Mouse (Mus musculus): ENCODE measurements around the gene Cdhr2. TPM values are rescaled to one million over a fixed set of nuclear protein-coding genes. Genes with fewer than 3 reads are reported as not detected.

Gene Cdhr2
- polyA plus RNA-seq, 1 experiment = 0.23 TPM

DNA sequence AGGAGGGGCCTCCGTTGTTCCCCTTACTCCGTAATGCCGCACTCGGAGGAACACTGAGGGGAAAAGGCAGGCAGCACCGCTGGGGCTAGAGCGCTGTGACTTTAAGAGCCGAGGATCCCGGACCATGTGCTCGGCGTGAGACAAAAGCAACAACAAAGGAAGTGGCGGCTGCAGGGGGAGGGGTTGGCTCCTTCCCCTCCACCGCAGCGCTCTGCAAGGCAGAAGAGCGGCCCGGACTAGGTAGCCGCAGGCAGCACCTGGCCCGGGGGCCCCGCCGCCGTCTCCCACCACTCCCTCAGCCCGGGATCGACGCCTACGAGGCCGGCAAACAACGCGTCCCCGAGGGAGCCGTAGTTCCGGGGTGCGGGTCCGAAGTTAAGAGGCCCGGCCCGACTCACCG lies 14.2 kb upstream of the Cdhr2 start:
- Histone ChIP-seq H3K4me1 (ENCODE audit: control insufficient read depth, insufficient read depth, low read length) (peaks cover 23% of the 10 kb centered on the region), H3K27me3 (ENCODE audit: control insufficient read depth, insufficient read depth, low read length) (no peaks in the 10 kb centered on the region), H3K27ac (ENCODE audit: insufficient read depth, low read length) (peak overlapping the region; percentile 53), H3K4me3 (replicated peaks; ENCODE audit: insufficient read depth, low read depth, low read length) (peak overlapping the region; percentile 76)
- TF ChIP-seq POLR2A (IDR thresholded peaks at IDR 0.05; ENCODE audit: borderline replicate concordance, insufficient read depth, low read length) = no peak
- DNase-seq = peak; percentile 75 to 76
- WGBS = under 1% methylated on average over 35 of the region's 35 CpGs

DNA sequence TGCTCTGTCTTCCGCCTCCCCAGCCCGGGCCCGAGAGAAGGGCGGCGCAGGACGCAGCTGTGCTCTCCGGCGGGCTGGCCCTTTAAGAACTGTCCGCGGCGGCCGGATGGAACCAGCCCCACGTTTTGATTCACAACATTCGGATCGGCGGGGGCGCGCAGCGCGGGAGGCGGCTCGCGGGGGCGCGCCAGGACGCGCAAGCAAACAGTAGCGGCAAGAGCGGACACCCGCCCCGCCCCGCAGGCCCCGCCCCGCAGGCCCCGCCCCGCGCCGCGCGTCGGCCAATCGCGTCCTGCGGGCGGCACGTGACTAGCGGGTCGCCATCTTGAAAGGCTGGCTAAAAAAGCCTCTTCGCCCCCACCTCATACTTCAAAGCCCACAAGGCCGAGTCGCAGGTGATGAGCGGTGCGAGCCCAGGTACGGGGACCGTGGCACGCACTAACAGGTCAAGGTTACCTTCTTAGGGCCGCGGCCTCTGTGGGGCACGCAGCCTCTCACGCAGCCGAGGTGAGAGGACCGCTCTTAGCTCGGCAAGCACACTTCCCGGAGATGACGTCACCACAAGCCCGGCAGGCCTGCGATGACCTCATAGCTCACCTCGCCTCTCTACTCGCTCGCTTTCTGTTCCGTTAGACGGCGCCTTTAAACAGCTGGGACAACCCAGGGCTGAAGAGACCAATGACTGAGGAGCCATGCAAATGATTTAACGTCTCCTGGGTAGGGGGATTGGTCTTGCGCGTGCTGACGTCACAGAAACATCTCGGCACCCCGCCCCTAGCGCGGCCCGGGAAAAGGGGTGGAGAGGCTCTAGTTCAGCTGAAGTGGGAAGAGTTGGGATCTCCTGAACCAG lies 13.5 kb upstream of the Cdhr2 start:
- H3K27ac ChIP-seq (ENCODE audit: insufficient read depth, low read length) = peak overlapping the region; percentile 99
- peak overlapping the region; percentile 97 for H3K4me3 ChIP-seq (replicated peaks; ENCODE audit: insufficient read depth, low read depth, low read length)
- under 1% methylated on average over 73 of the region's 82 CpGs for WGBS
- TF ChIP-seq CTCF (IDR thresholded peaks at IDR 0.05; ENCODE audit: borderline replicate concordance, insufficient read depth, low read depth, low read length) = no peak
- TF ChIP-seq POLR2A (IDR thresholded peaks at IDR 0.05; ENCODE audit: borderline replicate concordance, insufficient read depth, low read length) = peak; percentile 86
- H3K4me1 ChIP-seq (ENCODE audit: control insufficient read depth, insufficient read depth, low read length) = peaks cover 30% of the 10 kb centered on the region
- peak; percentile 98 to 99 for DNase-seq
- H3K27me3 ChIP-seq (ENCODE audit: control insufficient read depth, insufficient read depth, low read length) = no peaks in the 10 kb centered on the region

DNA sequence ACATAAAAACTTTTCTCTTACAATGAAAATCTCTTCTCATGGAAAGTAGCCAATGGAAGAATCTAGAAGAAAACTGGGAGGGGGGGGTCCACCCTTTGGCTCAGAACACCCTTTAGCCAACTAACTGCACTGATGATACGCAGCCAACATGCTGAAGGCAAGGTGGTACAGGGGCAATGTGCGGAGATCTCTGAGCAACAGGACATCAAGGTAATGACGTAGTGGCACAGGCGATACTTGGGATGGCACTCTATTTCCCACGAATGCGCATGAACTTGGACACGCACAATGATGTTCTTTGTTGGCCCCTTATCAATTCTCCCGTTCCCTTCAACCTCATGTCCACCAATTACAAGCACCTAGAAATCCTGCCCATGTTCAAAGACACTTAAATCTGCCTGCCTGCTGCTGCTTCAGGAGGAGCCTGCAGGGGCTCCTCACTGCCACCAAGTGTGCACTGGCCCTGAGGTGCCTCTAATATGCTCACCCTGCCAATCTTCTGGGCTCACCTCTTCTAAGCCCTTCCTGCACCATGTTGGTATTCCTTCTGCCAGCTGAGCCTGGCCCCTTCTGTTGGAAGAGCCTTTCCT lies 11.0 kb upstream of the Cdhr2 start:
- peak in 1 of 2 experiments; percentile 14 for DNase-seq
- Histone ChIP-seq H3K27ac (ENCODE audit: insufficient read depth, low read length) (no peak overlapping the region), H3K4me1 (ENCODE audit: control insufficient read depth, insufficient read depth, low read length) (peaks cover 23% of the 10 kb centered on the region), H3K4me3 (replicated peaks; ENCODE audit: insufficient read depth, low read depth, low read length) (no peak overlapping the region), H3K27me3 (ENCODE audit: control insufficient read depth, insufficient read depth, low read length) (no peaks in the 10 kb centered on the region)
- no peak for TF ChIP-seq CTCF (IDR thresholded peaks at IDR 0.05; ENCODE audit: borderline replicate concordance, insufficient read depth, low read depth, low read length)
- no peak for TF ChIP-seq POLR2A (IDR thresholded peaks at IDR 0.05; ENCODE audit: borderline replicate concordance, insufficient read depth, low read length)
- 79% methylated on average over 8 of the region's 8 CpGs for WGBS

DNA sequence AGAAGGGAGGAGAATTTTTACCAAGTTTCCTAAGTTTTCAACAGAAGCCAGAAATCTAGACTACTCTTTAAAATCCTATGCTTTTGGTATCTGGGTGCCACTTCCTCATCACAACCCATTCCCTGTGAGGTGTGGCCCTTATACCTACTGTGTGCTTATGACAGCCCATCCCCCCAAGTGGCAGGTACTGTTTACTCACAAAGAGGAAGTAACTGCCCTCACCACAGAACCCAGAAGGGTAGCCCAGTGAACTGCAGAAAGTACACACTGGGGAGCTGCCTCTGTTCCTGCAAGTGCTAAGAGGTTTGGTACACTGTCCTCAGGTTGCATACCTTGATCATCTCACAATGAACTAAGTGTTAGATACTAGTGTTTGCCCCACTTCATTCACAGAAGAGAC lies 9.5 kb upstream of the Cdhr2 start:
- H3K4me1 ChIP-seq (ENCODE audit: control insufficient read depth, insufficient read depth, low read length) = peaks cover 11% of the 10 kb centered on the region
- TF ChIP-seq CTCF (IDR thresholded peaks at IDR 0.05; ENCODE audit: borderline replicate concordance, insufficient read depth, low read depth, low read length) (no peak), POLR2A (IDR thresholded peaks at IDR 0.05; ENCODE audit: borderline replicate concordance, insufficient read depth, low read length) (no peak)
- no peaks in the 10 kb centered on the region for H3K27me3 ChIP-seq (ENCODE audit: control insufficient read depth, insufficient read depth, low read length)
- DNase-seq = no peak
- H3K27ac ChIP-seq (ENCODE audit: insufficient read depth, low read length) = no peak overlapping the region
- H3K4me3 ChIP-seq (replicated peaks; ENCODE audit: insufficient read depth, low read depth, low read length) = no peak overlapping the region

DNA sequence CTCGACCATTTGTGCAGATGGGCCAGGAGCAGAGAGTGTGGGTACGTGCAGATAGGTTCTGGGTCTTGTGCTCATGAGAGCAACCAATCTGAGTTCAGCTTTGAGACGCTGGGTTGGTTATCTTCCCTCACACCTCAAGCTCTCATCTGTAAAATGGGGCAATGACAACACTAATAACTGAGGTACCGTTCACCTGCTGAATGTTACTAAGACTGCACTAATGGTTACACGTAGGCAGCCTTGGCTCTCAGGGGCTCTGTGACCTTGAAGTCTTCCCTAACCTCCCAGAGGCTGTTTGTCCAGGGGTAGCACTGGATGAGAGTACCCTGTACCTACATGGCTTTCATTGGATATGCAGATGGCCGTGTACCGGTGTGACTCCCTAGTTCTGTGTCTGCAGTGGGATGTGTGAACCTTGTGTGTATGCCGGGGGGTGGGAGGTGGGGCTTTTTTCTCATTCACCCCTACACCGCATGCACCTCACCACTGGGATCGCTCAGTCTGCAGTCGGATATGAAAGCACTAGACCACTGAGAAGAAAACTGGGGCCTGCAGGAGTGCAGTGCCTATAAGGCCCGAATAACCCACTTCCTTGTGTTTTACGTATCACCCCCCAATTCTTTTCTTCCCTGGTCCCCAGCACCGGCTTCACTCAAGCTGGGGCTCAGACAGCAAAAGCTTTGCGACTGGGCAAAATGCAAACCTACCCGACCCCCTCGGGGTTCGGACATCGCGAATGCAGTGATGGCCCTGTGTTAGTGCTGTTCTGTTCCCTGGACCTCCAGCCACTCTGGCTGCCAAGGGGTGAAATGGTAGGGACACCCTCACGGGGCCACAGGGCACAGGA lies 8.3 kb upstream of the Cdhr2 start:
- Histone ChIP-seq H3K27me3 (ENCODE audit: control insufficient read depth, insufficient read depth, low read length) (no peaks in the 10 kb centered on the region), H3K4me3 (replicated peaks; ENCODE audit: insufficient read depth, low read depth, low read length) (peak overlapping the region; percentile 65), H3K27ac (ENCODE audit: insufficient read depth, low read length) (peak overlapping the region; percentile 77), H3K4me1 (ENCODE audit: control insufficient read depth, insufficient read depth, low read length) (peaks cover 11% of the 10 kb centered on the region)
- WGBS = 8% methylated on average over 21 of the region's 21 CpGs
- TF ChIP-seq POLR2A (IDR thresholded peaks at IDR 0.05; ENCODE audit: borderline replicate concordance, insufficient read depth, low read length) (no peak), CTCF (IDR thresholded peaks at IDR 0.05; ENCODE audit: borderline replicate concordance, insufficient read depth, low read depth, low read length) (no peak)
- DNase-seq = peak in 1 of 2 experiments; percentile 16

DNA sequence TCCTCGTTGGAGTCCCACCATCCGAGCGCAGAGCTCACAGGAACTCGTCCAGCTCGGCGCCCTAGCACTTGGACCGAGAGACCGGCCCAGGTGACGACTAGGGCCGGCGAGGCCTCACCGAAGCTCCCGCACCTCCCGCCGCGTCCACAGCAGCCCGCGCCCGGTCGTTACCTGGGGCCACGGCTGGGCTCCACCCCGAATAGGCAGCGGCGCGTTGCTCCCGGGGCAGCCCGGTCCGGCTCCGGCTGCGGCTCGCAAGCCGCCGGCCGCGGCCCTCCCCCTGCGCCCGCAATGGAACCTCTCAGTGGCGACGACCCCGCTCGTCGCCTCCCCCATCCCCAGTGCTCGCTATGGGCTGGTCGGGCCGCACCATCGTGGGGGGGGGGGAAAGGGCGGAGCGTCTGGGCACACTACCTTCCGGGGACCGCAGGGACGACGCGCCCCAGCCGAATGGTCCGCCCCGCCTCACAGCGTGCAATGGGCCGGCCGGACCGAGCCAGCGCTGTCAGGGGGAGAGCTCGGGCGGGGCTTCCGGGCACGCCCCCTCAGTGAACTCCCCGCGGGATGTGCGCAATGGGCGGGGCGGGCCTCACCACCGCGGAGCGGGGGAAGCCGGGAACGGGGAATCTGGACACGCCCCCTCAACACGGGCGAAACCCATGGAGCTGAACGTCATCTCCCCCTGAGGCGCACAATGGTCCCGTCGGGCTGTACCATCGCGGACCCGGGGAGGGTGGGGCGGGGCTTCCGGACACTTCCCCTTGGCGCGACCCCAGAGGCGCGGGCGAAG lies 7.5 kb upstream of the Cdhr2 start, which contains the start of gene Rnf44:
Gene Rnf44 (minus strand): TSS at position 350 of the 790 bp plus-strand sequence.
- Histone ChIP-seq H3K4me3 (replicated peaks; ENCODE audit: insufficient read depth, low read depth, low read length) (peak within 1 kb of the TSS; percentile 83), H3K27me3 (ENCODE audit: control insufficient read depth, insufficient read depth, low read length) (no peaks in the 10 kb centered on the region), H3K4me1 (ENCODE audit: control insufficient read depth, insufficient read depth, low read length) (peaks cover 11% of the 10 kb centered on the region), H3K27ac (ENCODE audit: insufficient read depth, low read length) (peak within 1 kb of the TSS; percentile 97)
- DNase-seq = peak; percentile 99
- WGBS = under 1% methylated on average over 92 of the region's 92 CpGs
- peak; percentile 56; the same call in 1 of the 2 replicates for TF ChIP-seq POLR2A (IDR thresholded peaks at IDR 0.05; ENCODE audit: borderline replicate concordance, insufficient read depth, low read length)
- TF ChIP-seq CTCF (IDR thresholded peaks at IDR 0.05; ENCODE audit: borderline replicate concordance, insufficient read depth, low read depth, low read length) = no peak

Measured in cerebellum, adult 2 months (tissue).